Mouse (Mus musculus) large intestine, adult 2 months (tissue): Measurements from ENCODE around the gene Ly86. TPM values are rescaled to one million over a fixed set of nuclear protein-coding genes. Genes with fewer than 3 reads are reported as not detected.

Experiments
- DNase-seq: peaks from one replicate; pipeline ENCODE4 v3.0.0-alpha.2; 2012; ENCODE audit warnings: low read depth, low spot score
- WGBS: fragments of 180-500 bp; shearing (Covaris S2); methylation state at CpG from one replicate; pipeline ENCODE4 v1.1.7; 2018; 5-methylcytosine and 5-hydroxymethylcytosine counted together
- polyA plus RNA-seq: library from polyadenylated mRNA; depleted of rRNA; stranded (reverse); fragments of >200 nt; gene quantifications from 2 replicates; pipeline ENCODE4 v1.2.3, GENCODE M21; 2012; rRNA removed

The Ly86 gene
- 9.6 and 10.0 TPM in 2 replicates for polyA plus RNA-seq

GRCm38 (mm10) chr13:37344909-37345772 is at the start of gene Ly86:
Ly86 (plus strand) TSS chr13:37345208.
- DNase-seq: no peak
- WGBS: 86% methylated on average over 28 of the region's 28 CpGs

- 78% methylated on average over 5 of the region's 5 CpGs for WGBS
- no peak for DNase-seq
Observed at GRCm38 (mm10) chr13:37297886-37298285, 47.1 kb upstream of the Ly86 start.

- no peak for DNase-seq
- WGBS: 2% methylated on average over 1 of the region's 1 CpGs
Observed at GRCm38 (mm10) chr13:37298856-37299255, 46.2 kb upstream of the Ly86 start.

- WGBS: 49% methylated on average over 5 of the region's 5 CpGs
- DNase-seq: no peak
Observed at GRCm38 (mm10) chr13:37302877-37303276, 42.1 kb upstream of the Ly86 start.

GRCm38 (mm10) chr13:37308006-37308405 is 37.0 kb upstream of the Ly86 start:
- DNase-seq: no peak
- WGBS: 66% methylated on average over 4 of the region's 4 CpGs

- no peak for DNase-seq
- WGBS: 56% methylated on average over 5 of the region's 5 CpGs
Observed at GRCm38 (mm10) chr13:37309296-37309695, 35.7 kb upstream of the Ly86 start.

GRCm38 (mm10) chr13:37310331-37310730 is 34.7 kb upstream of the Ly86 start:
- DNase-seq: no peak
- WGBS: 31% methylated on average over 8 of the region's 8 CpGs

GRCm38 (mm10) chr13:37311555-37312221 is 33.3 kb upstream of the Ly86 start:
- WGBS: 73% methylated on average over 27 of the region's 27 CpGs
- no peak for DNase-seq

- DNase-seq: peak; percentile 79
- 8% methylated on average over 25 of the region's 25 CpGs for WGBS
Observed at GRCm38 (mm10) chr13:37312222-37312928, 32.6 kb upstream of the Ly86 start.

- WGBS: 27% methylated on average over 4 of the region's 4 CpGs
- no peak for DNase-seq
Observed at GRCm38 (mm10) chr13:37312951-37313350, 32.1 kb upstream of the Ly86 start.

- peak; percentile 22 for DNase-seq
- WGBS: 77% methylated on average over 3 of the region's 3 CpGs
Observed at GRCm38 (mm10) chr13:37325504-37325903, 19.5 kb upstream of the Ly86 start.

GRCm38 (mm10) chr13:37329747-37330146 is 15.3 kb upstream of the Ly86 start:
- no peak for DNase-seq
- WGBS: 73% methylated on average over 8 of the region's 8 CpGs

GRCm38 (mm10) chr13:37330971-37331370 is 14.0 kb upstream of the Ly86 start:
- WGBS: 75% methylated on average over 4 of the region's 4 CpGs

GRCm38 (mm10) chr13:37332779-37333543 is 12.0 kb upstream of the Ly86 start:
- DNase-seq: no peak
- WGBS: 78% methylated on average over 4 of the region's 4 CpGs

More at GRCm38 (mm10) chr13:37330971-37331370, 14.0 kb upstream of the Ly86 start:
- no peak for DNase-seq

GRCm38 (mm10) chr13:37333544-37333870 is 11.5 kb upstream of the Ly86 start:
- DNase-seq: no peak
- WGBS: 68% methylated on average over 1 of the region's 1 CpGs

GRCm38 (mm10) chr13:37337269-37337668 is 7.7 kb upstream of the Ly86 start:
- DNase-seq: no peak
- 73% methylated on average over 4 of the region's 4 CpGs for WGBS

GRCm38 (mm10) chr13:37337871-37338270 is 7.1 kb upstream of the Ly86 start:
- 68% methylated on average over 7 of the region's 7 CpGs for WGBS
- no peak for DNase-seq

GRCm38 (mm10) chr13:37342804-37343203 is 2.2 kb upstream of the Ly86 start:
- no peak for DNase-seq
- 70% methylated on average over 1 of the region's 1 CpGs for WGBS

GRCm38 (mm10) chr13:37345823-37346222 is 815 bp downstream of the Ly86 start:
- WGBS: 82% methylated on average over 10 of the region's 10 CpGs
- no peak for DNase-seq
